Mouse (Mus musculus): ENCODE results near the gene Tnfrsf26. TPM values are rescaled to one million over a fixed set of nuclear protein-coding genes. Genes with fewer than 3 reads are reported as not detected.

Tnfrsf26 gene
- polyA plus RNA-seq, 1 experiment = 0.10 TPM

- Histone ChIP-seq H3K27ac (ENCODE audit: insufficient read depth, low read length) (no peak overlapping the region), H3K4me3 (ENCODE audit: insufficient read depth, low read length) (no peak overlapping the region), H3K4me1 (ENCODE audit: control insufficient read depth, insufficient read depth, low read length) (no peaks in the 10 kb centered on the region)
- TF ChIP-seq POLR2A (IDR thresholded peaks at IDR 0.05; ENCODE audit: extremely low read depth, insufficient read depth, low read length) (no peak), CTCF (IDR thresholded peaks at IDR 0.05; ENCODE audit: extremely low read depth, insufficient read depth, low read length) (no peak)
Measured at GRCm38 (mm10) chr7:143565648-143566039, 62.9 kb downstream of the Tnfrsf26 start.

GRCm38 (mm10) chr7:143565015-143565647, 63.4 kb downstream of the Tnfrsf26 start:
- Histone ChIP-seq H3K4me3 (ENCODE audit: insufficient read depth, low read length) (no peak overlapping the region), H3K27ac (ENCODE audit: insufficient read depth, low read length) (no peak overlapping the region), H3K4me1 (ENCODE audit: control insufficient read depth, insufficient read depth, low read length) (no peaks in the 10 kb centered on the region)
- TF ChIP-seq POLR2A (IDR thresholded peaks at IDR 0.05; ENCODE audit: extremely low read depth, insufficient read depth, low read length) = no peak
- no peak for TF ChIP-seq CTCF (IDR thresholded peaks at IDR 0.05; ENCODE audit: extremely low read depth, insufficient read depth, low read length)

DNA sequence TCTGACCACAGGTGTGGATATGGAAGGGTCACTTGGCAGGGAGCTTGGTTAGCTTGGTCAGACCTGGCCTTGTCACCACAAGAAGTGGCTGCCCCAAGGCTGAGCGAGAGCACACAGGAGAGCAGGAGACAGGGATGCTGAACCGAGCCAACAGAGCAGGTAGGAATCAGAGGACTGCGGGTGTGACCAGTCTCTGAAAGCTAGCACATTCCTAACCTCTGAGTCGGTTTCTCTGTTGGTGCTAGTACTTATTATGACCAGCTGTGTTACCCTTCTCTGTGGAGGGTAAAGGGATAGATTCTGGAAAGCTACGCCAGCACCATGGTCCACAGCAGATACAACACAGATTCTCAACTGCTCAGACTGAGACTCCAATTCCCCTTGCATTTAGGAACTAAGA, 64.7 kb downstream of the Tnfrsf26 start:
- Histone ChIP-seq H3K27ac (ENCODE audit: insufficient read depth, low read length) (no peak overlapping the region), H3K4me1 (ENCODE audit: control insufficient read depth, insufficient read depth, low read length) (no peaks in the 10 kb centered on the region), H3K4me3 (ENCODE audit: insufficient read depth, low read length) (no peak overlapping the region)
- TF ChIP-seq POLR2A (IDR thresholded peaks at IDR 0.05; ENCODE audit: extremely low read depth, insufficient read depth, low read length) (no peak), CTCF (IDR thresholded peaks at IDR 0.05; ENCODE audit: extremely low read depth, insufficient read depth, low read length) (no peak)

Other genes starting within 250 kb of the Tnfrsf26 start
- gene Cdkn1c, start 167.7 kb downstream of the Tnfrsf26 start, polyA plus RNA-seq (2012; rRNA removed) = 12.0 and 12.6 TPM in 2 replicates
- gene Slc22a18, start 155.0 kb downstream of the Tnfrsf26 start, polyA plus RNA-seq (2012; rRNA removed) = 0.72 and 1.1 TPM in 2 replicates
- 0.15 TPM in 1 of 2 replicates, not detected in the other for gene Phlda2, start 125.6 kb downstream of the Tnfrsf26 start, polyA plus RNA-seq (2012; rRNA removed)
- 130 TPM in 2 replicates for gene Nap1l4, start 79.6 kb downstream of the Tnfrsf26 start, polyA plus RNA-seq (2012; rRNA removed)
- 48.3 and 49.8 TPM in 2 replicates for gene Cars, start 28.6 kb downstream of the Tnfrsf26 start, polyA plus RNA-seq (2012; rRNA removed)
- 2.0 and 2.9 TPM in 2 replicates for gene Tnfrsf22, start 20.9 kb upstream of the Tnfrsf26 start, polyA plus RNA-seq (2012; rRNA removed)
- 2.5 and 3.0 TPM in 2 replicates for gene Tnfrsf23, start 57.1 kb upstream of the Tnfrsf26 start, polyA plus RNA-seq (2012; rRNA removed)
- 37.4 and 39.1 TPM in 2 replicates for gene Osbpl5, start 128.3 kb upstream of the Tnfrsf26 start, polyA plus RNA-seq (2012; rRNA removed)
- gene Mrgprg, start 138.3 kb upstream of the Tnfrsf26 start, polyA plus RNA-seq (2012; rRNA removed) = not detected in 2 replicates
- gene Mrgpre, start 155.8 kb upstream of the Tnfrsf26 start, polyA plus RNA-seq (2012; rRNA removed) = 5.3 and 5.7 TPM in 2 replicates
- gene Nadsyn1, start 194.1 kb upstream of the Tnfrsf26 start, polyA plus RNA-seq (2012; rRNA removed) = 8.8 and 10.6 TPM in 2 replicates
- 62.6 and 64.5 TPM in 2 replicates for gene Dhcr7, start 194.4 kb upstream of the Tnfrsf26 start, polyA plus RNA-seq (2012; rRNA removed)
- not detected in 2 replicates for gene Gm498, start 238.1 kb upstream of the Tnfrsf26 start, polyA plus RNA-seq (2012; rRNA removed)